Mouse (Mus musculus) MEL (cell line): ENCODE data around the gene 1500015O10Rik. TPM values are rescaled to one million over a fixed set of nuclear protein-coding genes. Genes with fewer than 3 reads are reported as not detected.

Source experiments
- DNase-seq: peaks from one replicate; pipeline ENCODE4 v3.0.0; 2011; ENCODE audit warnings: low read depth, low spot score
- H3K27ac ChIP-seq: 2 replicates; pipeline ENCODE4 v1.5.1; 2012; ENCODE audit warnings: low read depth, mild to moderate bottlenecking, control low read depth, low read length, moderate library complexity; ENCODE audit not compliant: control insufficient read depth
- H3K27me3 ChIP-seq, 2 experiments: fragments of 150-350 bp in 1 of 2; sonication (generic) in 1 of 2; 2 replicates each; pipeline ENCODE4 v1.6.1; 2012; ENCODE audit warnings: low read length in 2 of 2, mild to moderate bottlenecking in 2 of 2, improper control_type of control experiment in 1 of 2, moderate library complexity in 1 of 2; ENCODE audit not compliant: insufficient read depth in 2 of 2, control insufficient read depth in 1 of 2
- H3K36me3 ChIP-seq, 2 experiments: 2 replicates each; pipeline ENCODE4 v1.6.1; 2012 to 2014; ENCODE audit warnings: low read length in 2 of 2, improper control_type of control experiment in 1 of 2, inconsistent platforms in 1 of 2, mild to moderate bottlenecking in 1 of 2; ENCODE audit not compliant: insufficient read depth in 2 of 2, control insufficient read depth in 1 of 2
- H3K4me1 ChIP-seq, 2 experiments: fragments of 150-350 bp in 1 of 2; sonication (generic) in 1 of 2; 2 replicates each; pipeline ENCODE4 v1.6.1; 2012; ENCODE audit warnings: low read length in 2 of 2, improper control_type of control experiment in 1 of 2, mild to moderate bottlenecking in 1 of 2; ENCODE audit not compliant: insufficient read depth in 2 of 2, control insufficient read depth in 1 of 2
- H3K4me3 ChIP-seq, 2 experiments: fragments of 150-350 bp in 1 of 2; sonication (generic) in 1 of 2; 2 replicates each; pipeline ENCODE4 v1.5.1; 2012; ENCODE audit warnings: low read depth in 2 of 2, low read length in 2 of 2, mild to moderate bottlenecking in 2 of 2, moderate library complexity in 2 of 2, control low read depth in 1 of 2, improper control_type of control experiment in 1 of 2; ENCODE audit not compliant: control insufficient read depth in 1 of 2, insufficient read depth in 1 of 2
- H3K79me2 ChIP-seq: 2 replicates; pipeline ENCODE4 v1.6.1; 2012; ENCODE audit warnings: mild to moderate bottlenecking, low read length, moderate library complexity; ENCODE audit not compliant: control insufficient read depth, poor library complexity, insufficient read depth
- H3K9ac ChIP-seq: 2 replicates; pipeline ENCODE4 v1.6.1; 2012; ENCODE audit warnings: low read depth, mild to moderate bottlenecking, control low read depth, low read length, moderate library complexity; ENCODE audit not compliant: control insufficient read depth, poor library complexity, severe bottlenecking
- H3K9me3 ChIP-seq: fragments of 150-350 bp; sonication (generic); replicated peaks from 2 replicates; pipeline ENCODE4 v1.6.1; 2012; ENCODE audit warnings: mild to moderate bottlenecking, low read length, improper control_type of control experiment, moderate library complexity; ENCODE audit not compliant: insufficient read depth
- CHD1 ChIP-seq: IDR thresholded peaks from 2 replicates; pipeline ENCODE4 v1.6.1; 2012; ENCODE audit warnings: low read depth, mild to moderate bottlenecking, inconsistent platforms, low read length, improper control_type of control experiment
- CTCF ChIP-seq, 3 experiments: IDR thresholded peaks in 2 of 3; conservative IDR thresholded peaks in 1 of 3; 2 replicates each; pipeline ENCODE4 v1.5.1; 2011 to 2012; ENCODE audit warnings: low read length in 3 of 3, low read depth in 2 of 3, mild to moderate bottlenecking in 2 of 3, improper control_type of control experiment in 1 of 3, inconsistent platforms in 1 of 3, mixed read lengths in 1 of 3, moderate library complexity in 1 of 3; ENCODE audit not compliant: control insufficient read depth in 1 of 3, insufficient read depth in 1 of 3, poor library complexity in 1 of 3, severe bottlenecking in 1 of 3
- E2F4 ChIP-seq: IDR thresholded peaks from 2 replicates; pipeline ENCODE4 v1.6.1; 2011; ENCODE audit warnings: low read depth, low read length, improper control_type of control experiment, borderline replicate concordance
- ELF1 ChIP-seq: IDR thresholded peaks from 2 replicates; pipeline ENCODE4 v1.6.1; 2014; ENCODE audit warnings: low read depth, mild to moderate bottlenecking, inconsistent platforms, low read length, improper control_type of control experiment, moderate library complexity
- EP300 ChIP-seq, 2 experiments: IDR thresholded peaks; 2 replicates each; pipeline ENCODE4 v1.6.1; 2011; ENCODE audit warnings: improper control_type of control experiment in 2 of 2, low read length in 2 of 2, low read depth in 1 of 2, mild to moderate bottlenecking in 1 of 2
- ETS1 ChIP-seq: IDR thresholded peaks from 2 replicates; pipeline ENCODE4 v1.6.1; 2012; ENCODE audit warnings: low read depth, mild to moderate bottlenecking, inconsistent platforms, low read length, improper control_type of control experiment, moderate library complexity
- GATA1 ChIP-seq: IDR thresholded peaks from 2 replicates; pipeline ENCODE4 v1.6.1; 2011; ENCODE audit warnings: low read depth, low read length, improper control_type of control experiment
- JUND ChIP-seq: IDR thresholded peaks from 2 replicates; pipeline ENCODE4 v1.6.1; 2011; ENCODE audit warnings: low read depth, mild to moderate bottlenecking, improper control_type of control experiment, low read length
- KAT2A ChIP-seq: conservative IDR thresholded peaks from 2 replicates; pipeline ENCODE4 v1.6.1; 2012; ENCODE audit warnings: low read depth, low read length, improper control_type of control experiment, inconsistent platforms
- MAX ChIP-seq: IDR thresholded peaks from 2 replicates; pipeline ENCODE4 v1.6.1; 2011; ENCODE audit warnings: low read length, improper control_type of control experiment
- MAZ ChIP-seq: IDR thresholded peaks from 2 replicates; pipeline ENCODE4 v1.6.1; 2012; ENCODE audit warnings: low read depth, mild to moderate bottlenecking, inconsistent platforms, low read length, improper control_type of control experiment
- MYB ChIP-seq: IDR thresholded peaks from 2 replicates; pipeline ENCODE4 v1.6.1; 2011; ENCODE audit warnings: mild to moderate bottlenecking, low read depth, low read length, improper control_type of control experiment
- MYC ChIP-seq: IDR thresholded peaks from 2 replicates; pipeline ENCODE4 v1.6.1; 2011; ENCODE audit warnings: low read depth, mild to moderate bottlenecking, low read length, improper control_type of control experiment, moderate library complexity
- NELFE ChIP-seq: IDR thresholded peaks from 2 replicates; pipeline ENCODE4 v1.6.1; 2011; ENCODE audit warnings: low read depth, low read length, improper control_type of control experiment
- POLR2A ChIP-seq, 2 experiments: IDR thresholded peaks; 2 replicates each; pipeline ENCODE4 v1.6.1; 2011 to 2012; ENCODE audit warnings: low read length in 2 of 2, mild to moderate bottlenecking in 2 of 2, control low read depth in 1 of 2, improper control_type of control experiment in 1 of 2, low read depth in 1 of 2, moderate library complexity in 1 of 2; ENCODE audit not compliant: control insufficient read depth in 1 of 2, insufficient read depth in 1 of 2, poor library complexity in 1 of 2
- POLR2AphosphoS5 ChIP-seq: IDR thresholded peaks from 2 replicates; pipeline ENCODE4 v1.6.1; 2012; ENCODE audit warnings: low read depth, borderline replicate concordance, mild to moderate bottlenecking, inconsistent platforms, low read length, moderate library complexity, mixed read lengths
- RAD21 ChIP-seq: IDR thresholded peaks from 2 replicates; pipeline ENCODE4 v1.6.1; 2011; ENCODE audit warnings: mild to moderate bottlenecking, low read depth, low read length, improper control_type of control experiment
- RCOR1 ChIP-seq: IDR thresholded peaks from 2 replicates; pipeline ENCODE4 v1.6.1; 2012; ENCODE audit warnings: low read depth, mild to moderate bottlenecking, inconsistent platforms, low read length, improper control_type of control experiment
- SMC3 ChIP-seq: IDR thresholded peaks from 2 replicates; pipeline ENCODE4 v1.6.1; 2011; ENCODE audit warnings: low read depth, low read length, improper control_type of control experiment
- TAL1 ChIP-seq: IDR thresholded peaks from 2 replicates; pipeline ENCODE4 v1.6.1; 2012; ENCODE audit warnings: mild to moderate bottlenecking, inconsistent platforms, low read length, moderate library complexity, mixed read lengths
- TBP ChIP-seq: IDR thresholded peaks from 2 replicates; pipeline ENCODE4 v1.8.0; 2011; ENCODE audit warnings: low read depth, low read length, improper control_type of control experiment
- TCF12 ChIP-seq: IDR thresholded peaks from 2 replicates; pipeline ENCODE4 v1.6.1; 2014; ENCODE audit warnings: low read depth, mild to moderate bottlenecking, inconsistent platforms, low read length, improper control_type of control experiment, moderate library complexity
- UBTF ChIP-seq: IDR thresholded peaks from 2 replicates; pipeline ENCODE4 v1.6.1; 2012; ENCODE audit warnings: low read depth, mild to moderate bottlenecking, inconsistent platforms, low read length, improper control_type of control experiment, moderate library complexity, borderline replicate concordance; ENCODE audit not compliant: insufficient read depth
- USF1 ChIP-seq: IDR thresholded peaks from 2 replicates; pipeline ENCODE4 v1.6.1; 2014; ENCODE audit warnings: low read depth, mild to moderate bottlenecking, inconsistent platforms, low read length, improper control_type of control experiment, moderate library complexity
- USF2 ChIP-seq, 2 experiments: IDR thresholded peaks; 2 replicates each; pipeline ENCODE4 v1.6.1; 2011 to 2012; ENCODE audit warnings: improper control_type of control experiment in 2 of 2, low read length in 2 of 2, borderline replicate concordance in 1 of 2, inconsistent platforms in 1 of 2, low read depth in 1 of 2, mild to moderate bottlenecking in 1 of 2; ENCODE audit not compliant: insufficient read depth in 1 of 2
- ZC3H11A ChIP-seq: IDR thresholded peaks from 2 replicates; pipeline ENCODE4 v1.6.1; 2012; ENCODE audit warnings: low read depth, mild to moderate bottlenecking, inconsistent platforms, low read length, improper control_type of control experiment
- ZKSCAN1 ChIP-seq: IDR thresholded peaks from 2 replicates; pipeline ENCODE4 v1.6.1; 2012; ENCODE audit warnings: low read depth, mild to moderate bottlenecking, inconsistent platforms, low read length, improper control_type of control experiment, moderate library complexity
- ZMIZ1 ChIP-seq: IDR thresholded peaks from 2 replicates; pipeline ENCODE4 v1.6.1; 2012; ENCODE audit warnings: low read depth, mild to moderate bottlenecking, inconsistent platforms, low read length, improper control_type of control experiment, moderate library complexity
- ZNF384 ChIP-seq: IDR thresholded peaks from 2 replicates; pipeline ENCODE4 v1.6.1; 2012; ENCODE audit warnings: low read depth, mild to moderate bottlenecking, inconsistent platforms, low read length, improper control_type of control experiment
- polyA plus RNA-seq, 2 experiments: library from polyadenylated mRNA; stranded (reverse) in 1 of 2; unstranded in 1 of 2; fragments of >175 nt in 1 of 2; fragments of >200 nt in 1 of 2; gene quantifications; 2 replicates each; pipeline versions ENCODE4 v1.2.1 to v1.2.4; 2012; ENCODE audit warnings: low replicate concordance in 2 of 2, low read depth in 1 of 2; ENCODE audit not compliant: insufficient read length in 2 of 2, insufficient read depth in 1 of 2, missing spikeins in 1 of 2
- total RNA-seq: library from RNA; depleted of rRNA; stranded (reverse); fragments of 300-350 nt; gene quantifications from 2 replicates; pipeline ENCODE4 v1.2.3, GENCODE M21; 2012

The 1500015O10Rik gene
- total and polyA plus RNA-seq, 3 experiments, result 0.08 TPM; not detected in 2

DNA sequence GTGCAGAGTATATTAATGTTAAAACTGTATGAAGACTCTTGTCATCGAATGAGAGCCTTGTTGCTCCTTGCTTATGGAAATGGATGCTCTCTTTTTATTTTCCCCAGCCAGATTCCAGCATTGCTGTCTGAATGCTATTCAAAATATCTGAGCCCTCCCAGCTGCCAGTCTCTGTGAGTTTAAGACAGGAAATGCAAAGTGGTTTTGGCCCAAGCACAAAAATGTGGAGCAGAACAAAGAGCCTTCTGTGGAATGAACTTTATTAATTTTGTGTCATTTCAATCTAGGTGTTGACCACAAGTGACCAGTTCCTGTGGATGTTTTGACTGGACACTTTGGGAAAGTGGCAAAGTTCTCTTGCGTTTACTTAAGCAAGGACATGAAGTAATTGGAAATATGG lies 15.6 kb upstream of the 1500015O10Rik start:
- Histone ChIP-seq H3K4me1 (no peaks in the 10 kb centered on the region), H3K4me3 (no peak overlapping the region), H3K36me3 (no peaks in the 10 kb centered on the region), H3K9me3 (no peaks in the 10 kb centered on the region), H3K9ac (no peak overlapping the region), H3K79me2 (no peaks in the 10 kb centered on the region), H3K27ac (no peak overlapping the region), H3K27me3 (peaks cover 0 to 2% of the 10 kb centered on the region in 2 experiments; a peak in 2 of 4 replicates)
- DNase-seq, result no peak
- TF ChIP-seq POLR2AphosphoS5, result no peak
- TF ChIP-seq TBP, result no peak
- TF ChIP-seq UBTF, result no peak
- no peak for TF ChIP-seq RCOR1
- TF ChIP-seq USF2 (IDR thresholded peaks at IDR 0.05; ENCODE audit: borderline replicate concordance in 1 of 2, insufficient read depth in 1 of 2, low read depth in 1 of 2, low read length in 2 of 2), result no peak
- TF ChIP-seq GATA1, result no peak
- TF ChIP-seq TAL1, result no peak
- no peak for TF ChIP-seq USF1
- no peak for TF ChIP-seq NELFE
- no peak for TF ChIP-seq CTCF (IDR thresholded peaks at IDR 0.05 in 2 of 3, conservative IDR thresholded peaks at IDR 0.05 in 1 of 3; ENCODE audit: control insufficient read depth in 1 of 3, insufficient read depth in 1 of 3, low read depth in 2 of 3, low read length in 3 of 3, poor library complexity in 1 of 3, severe bottlenecking in 1 of 3)
- TF ChIP-seq ZNF384, result no peak
- no peak for TF ChIP-seq CHD1
- no peak for TF ChIP-seq ZKSCAN1
- no peak for TF ChIP-seq KAT2A
- TF ChIP-seq ELF1, result no peak
- no peak for TF ChIP-seq MAZ
- TF ChIP-seq SMC3, result no peak
- no peak for TF ChIP-seq MYB
- no peak for TF ChIP-seq E2F4

DNA sequence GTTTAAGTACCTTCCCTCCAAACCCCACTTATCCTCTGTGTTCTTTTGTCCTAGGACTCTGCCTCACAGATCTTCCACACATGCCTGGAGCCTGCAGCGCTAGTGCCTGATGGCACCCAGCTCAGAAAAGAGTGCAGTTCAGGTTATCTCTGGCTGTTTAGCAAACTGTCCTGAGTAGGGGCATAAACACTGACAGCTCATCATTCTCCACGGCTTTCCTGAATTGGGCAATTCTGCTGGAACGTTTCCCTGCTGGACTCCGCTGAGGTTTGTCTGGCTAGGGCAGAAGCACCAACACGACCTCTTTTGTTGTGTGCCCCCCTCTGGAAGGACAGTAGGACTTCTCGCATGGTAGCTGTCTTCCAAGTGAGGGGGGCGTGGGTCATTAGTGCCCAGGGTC lies 12.4 kb upstream of the 1500015O10Rik start:
- H3K36me3 ChIP-seq, result no peaks in the 10 kb centered on the region
- H3K79me2 ChIP-seq, result no peaks in the 10 kb centered on the region
- H3K9me3 ChIP-seq, result no peaks in the 10 kb centered on the region
- no peak overlapping the region for H3K27ac ChIP-seq
- no peak for TF ChIP-seq JUND
- TF ChIP-seq ETS1, result no peak
- no peak for TF ChIP-seq TBP
- TF ChIP-seq ELF1, result no peak
- no peak for TF ChIP-seq MAZ
- no peak for TF ChIP-seq MAX
- no peak for TF ChIP-seq RAD21
- TF ChIP-seq ZMIZ1, result no peak
- TF ChIP-seq CTCF (IDR thresholded peaks at IDR 0.05 in 2 of 3, conservative IDR thresholded peaks at IDR 0.05 in 1 of 3; ENCODE audit: control insufficient read depth in 1 of 3, insufficient read depth in 1 of 3, low read depth in 2 of 3, low read length in 3 of 3, poor library complexity in 1 of 3, severe bottlenecking in 1 of 3), result no peak
- no peak for TF ChIP-seq KAT2A
- no peak for TF ChIP-seq SMC3
- no peak for TF ChIP-seq POLR2A (IDR thresholded peaks at IDR 0.05; ENCODE audit: control insufficient read depth in 1 of 2, insufficient read depth in 1 of 2, low read depth in 1 of 2, low read length in 2 of 2, poor library complexity in 1 of 2)
- no peak for TF ChIP-seq CHD1
- no peak for TF ChIP-seq TCF12
- TF ChIP-seq USF1, result no peak
- TF ChIP-seq MYC, result no peak
- no peak for TF ChIP-seq ZC3H11A
- TF ChIP-seq EP300 (IDR thresholded peaks at IDR 0.05; ENCODE audit: low read depth in 1 of 2, low read length in 2 of 2), result no peak
- no peak overlapping the region for H3K9ac ChIP-seq
- H3K4me3 ChIP-seq, result no peak overlapping the region
- no peaks in the 10 kb centered on the region for H3K4me1 ChIP-seq
- peaks cover 0 to 2% of the 10 kb centered on the region in 2 experiments; a peak in 2 of 4 replicates for H3K27me3 ChIP-seq
- DNase-seq, result no peak
